Mouse (Mus musculus): ENCODE measurements around the gene Pecam1.

- no peak for TF ChIP-seq POLR2A (IDR thresholded peaks at IDR 0.05; ENCODE audit: insufficient read depth, low read depth, low read length)
- TF ChIP-seq CTCF (IDR thresholded peaks at IDR 0.05; ENCODE audit: insufficient read depth, low read depth, low read length) = no peak
Measured at GRCm38 (mm10) chr11:106767516-106767915, 17.1 kb upstream of the Pecam1 start.

Measured in olfactory bulb, adult 2 months (tissue).